Mouse (Mus musculus) urinary bladder, postnatal 14 days (tissue): Measurements from ENCODE around the gene Ywhab.

ENCODE experiments used
- DNase-seq: peaks from one replicate; pipeline ENCODE4 v3.0.0; 2021; ENCODE audit warnings: low spot score

Ywhab gene

DNA sequence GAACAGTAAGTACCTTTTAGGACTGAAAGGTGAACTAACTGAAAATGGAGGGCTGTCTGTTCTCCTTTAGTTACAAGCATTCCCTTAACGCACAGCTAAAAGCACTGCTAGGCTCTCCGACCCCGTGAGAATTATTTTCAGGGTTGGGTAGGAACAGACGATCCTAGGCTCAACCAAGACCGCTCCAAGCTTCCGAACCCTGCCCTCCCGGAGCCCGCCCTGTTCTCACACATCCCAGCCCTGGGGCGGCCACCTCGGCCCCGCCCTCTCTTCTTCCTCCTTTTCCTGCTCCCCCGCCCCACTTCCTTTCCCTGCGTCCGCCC lies at the start of gene Ywhab:
Ywhab (plus strand) TSS at position 307 of the 323 bp plus-strand sequence.
- DNase-seq, result peak; percentile 96

- no peak for DNase-seq
These were observed 48.5 kb upstream of the Ywhab start for GRCm38 (mm10) chr2:163946221-163946620.

GRCm38 (mm10) chr2:163947976-163948375 lies 46.8 kb upstream of the Ywhab start:
- no peak for DNase-seq

DNA sequence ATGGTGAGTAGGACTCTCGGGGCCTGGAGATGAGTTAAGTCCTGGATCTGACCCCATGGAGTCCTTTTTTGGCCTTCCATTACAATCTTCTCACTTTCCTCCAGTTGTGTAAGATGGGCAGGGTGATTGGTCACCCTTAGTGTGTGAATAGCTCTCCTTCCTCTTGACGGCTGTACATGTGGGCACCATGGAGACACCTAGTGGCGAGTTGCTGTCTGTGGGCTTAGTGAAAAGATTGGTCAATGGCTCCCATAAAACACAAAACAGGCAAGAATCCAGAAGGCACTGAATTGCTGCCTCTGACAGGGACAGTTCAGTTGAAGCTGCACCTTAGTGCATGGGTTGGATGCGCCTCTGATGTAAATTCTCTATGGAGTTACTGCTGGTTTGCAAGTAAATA lies 43.0 kb upstream of the Ywhab start:
- DNase-seq, result peak; percentile 53

GRCm38 (mm10) chr2:163953622-163954310 lies 41.0 kb upstream of the Ywhab start:
- no peak for DNase-seq

DNA sequence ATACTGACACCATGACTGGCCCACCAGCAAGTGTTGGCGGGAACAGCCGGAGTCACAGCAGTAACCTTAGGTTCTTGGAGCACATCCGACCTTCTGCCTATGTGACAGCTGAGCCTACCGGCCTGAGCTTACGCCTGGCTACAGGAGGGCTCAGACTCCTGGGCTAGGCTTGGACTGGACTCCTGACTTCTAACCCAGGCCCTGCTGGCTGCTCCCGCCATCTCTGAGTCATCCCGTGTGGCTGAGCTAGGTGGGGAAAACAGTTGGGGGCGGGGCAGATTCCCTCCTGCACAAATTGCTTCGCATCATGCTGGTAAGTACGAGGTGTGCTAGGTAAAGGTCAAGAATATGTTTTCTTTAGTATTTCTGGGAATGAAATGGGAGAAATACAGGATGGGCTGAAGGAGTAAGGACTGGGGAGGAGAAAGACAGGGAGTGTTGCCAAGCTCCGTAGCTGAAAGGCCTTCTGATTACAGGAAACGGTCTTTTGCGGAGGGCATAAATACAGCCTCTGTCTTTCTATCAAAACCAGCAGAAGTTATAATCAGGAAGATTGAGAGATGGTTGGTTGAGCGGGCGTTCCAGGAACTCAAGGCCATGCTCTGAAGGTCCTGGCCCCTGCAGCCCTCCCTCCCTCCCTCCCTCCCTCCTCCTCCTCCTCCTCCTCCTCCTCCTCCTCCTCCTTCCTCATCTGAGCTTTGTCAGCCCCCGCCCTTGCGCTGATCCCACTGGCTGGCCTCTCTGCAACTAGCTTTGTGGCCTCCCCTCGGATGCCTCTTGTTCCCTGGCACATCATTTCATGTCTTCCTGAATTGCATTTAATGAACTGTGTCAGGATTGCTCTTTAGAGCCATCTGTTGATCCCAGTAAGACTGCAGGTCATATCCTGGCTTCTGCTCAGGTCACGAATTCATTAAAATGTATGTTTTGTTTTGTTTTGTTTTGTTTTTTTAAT lies 29.9 kb upstream of the Ywhab start:
- no peak for DNase-seq

DNA sequence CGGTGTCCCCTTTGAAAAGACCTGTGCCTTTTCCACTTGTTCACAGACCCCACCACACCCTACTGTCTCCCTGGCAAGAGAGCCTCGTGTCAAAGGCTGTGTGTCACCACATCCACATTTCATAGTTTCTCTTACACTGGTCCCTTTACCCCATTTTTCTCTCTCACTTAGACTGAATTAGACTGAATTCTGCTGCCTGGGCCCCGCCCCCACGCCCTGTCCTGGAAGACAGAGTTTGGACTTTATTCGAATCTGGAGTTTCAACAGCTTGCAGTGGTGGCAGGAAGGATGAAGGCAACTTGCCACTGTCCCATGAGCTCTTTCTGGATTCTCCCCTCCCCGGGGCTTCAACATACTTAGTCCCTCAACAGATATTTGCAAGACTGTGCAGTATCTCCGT lies 29.1 kb upstream of the Ywhab start:
- DNase-seq, result no peak

GRCm38 (mm10) chr2:163968581-163968980 lies 26.2 kb upstream of the Ywhab start:
- peak; percentile 58 for DNase-seq

DNA sequence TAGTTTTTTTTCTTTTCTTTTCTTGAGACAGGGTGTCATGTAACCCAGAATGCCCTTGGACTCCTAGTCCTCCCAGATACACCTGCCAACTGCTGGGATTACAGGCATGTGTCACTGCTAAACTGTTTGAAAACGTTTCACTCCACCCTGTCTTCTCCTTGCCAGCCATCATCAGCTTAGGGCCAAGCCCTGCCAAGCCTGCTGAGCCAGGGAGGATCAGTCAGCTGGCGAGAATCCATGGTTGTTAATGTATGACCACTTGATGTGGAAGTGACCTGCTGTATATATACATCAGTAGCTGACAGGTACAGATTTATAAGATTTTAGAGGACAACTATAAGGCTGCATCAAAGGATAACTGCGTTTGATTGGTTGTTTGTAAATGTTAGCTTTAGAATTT lies 24.4 kb upstream of the Ywhab start:
- no peak for DNase-seq

GRCm38 (mm10) chr2:163974056-163974455 lies 20.7 kb upstream of the Ywhab start:
- DNase-seq, result no peak

DNA sequence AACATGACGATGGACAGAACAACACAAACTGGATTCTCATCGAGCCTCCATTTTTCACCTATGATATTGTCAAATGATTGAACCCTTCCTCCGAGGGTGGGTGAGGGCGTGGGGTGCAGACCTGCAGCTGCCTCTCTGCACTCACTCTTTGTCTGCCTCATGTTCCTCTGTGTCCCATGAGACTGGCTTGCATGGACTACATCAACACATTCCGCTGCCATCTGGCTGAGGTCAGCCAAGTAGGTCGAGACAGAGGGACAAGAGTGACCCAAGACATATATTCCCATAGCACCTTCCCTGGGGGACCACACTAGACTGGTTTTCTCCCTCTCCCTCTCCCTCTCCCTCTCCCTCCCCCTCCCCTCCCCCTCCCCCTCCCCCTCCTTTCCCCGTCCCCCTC lies 18.3 kb upstream of the Ywhab start:
- DNase-seq, result no peak

GRCm38 (mm10) chr2:163987233-163987632 lies 7.5 kb upstream of the Ywhab start:
- no peak for DNase-seq

GRCm38 (mm10) chr2:163992871-163993270 lies 1.9 kb upstream of the Ywhab start:
- no peak for DNase-seq

DNA sequence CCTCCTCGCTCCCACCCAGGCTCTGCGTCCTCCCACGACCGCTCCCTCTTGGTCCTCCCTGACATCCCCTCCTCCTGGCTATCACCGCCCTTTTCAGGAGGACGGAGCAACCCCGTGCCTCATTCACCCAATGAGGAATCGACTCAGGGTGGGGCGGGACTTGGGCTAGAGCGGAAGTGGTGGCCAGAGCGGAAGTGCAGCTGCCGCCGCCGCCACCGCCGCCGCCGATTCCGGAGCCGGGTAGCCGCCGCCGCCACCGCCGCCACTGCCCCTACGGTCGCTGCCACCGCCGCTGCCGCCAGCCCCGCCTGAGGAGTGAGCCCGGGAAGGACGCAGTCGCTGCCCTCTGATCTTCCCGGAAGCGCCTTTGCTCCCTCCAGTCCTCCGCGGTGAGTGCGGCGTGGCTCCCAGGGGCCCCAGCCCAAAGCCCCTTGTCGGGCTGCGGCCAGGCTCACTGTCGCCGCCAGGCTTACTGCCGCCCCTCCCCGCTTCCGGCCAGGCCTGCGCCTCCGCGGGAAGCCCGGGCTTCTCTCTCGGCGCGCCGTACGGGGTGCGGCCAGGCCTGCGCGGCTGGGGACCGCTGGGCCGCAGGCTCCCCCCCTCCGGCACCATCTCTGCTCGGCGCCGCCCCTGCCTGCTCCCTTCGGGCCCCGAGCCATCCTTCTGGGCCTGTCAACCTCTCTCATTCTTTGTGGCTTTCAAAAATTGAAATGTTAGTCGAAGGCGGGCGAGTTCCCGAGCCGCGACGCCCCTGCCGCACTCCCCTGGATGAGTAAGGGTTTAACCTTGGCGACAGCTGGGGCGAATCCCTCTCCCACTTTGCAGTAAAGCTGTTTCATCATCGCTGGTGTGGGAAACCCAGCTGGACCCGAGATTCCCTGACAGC lies 460 bp downstream of the Ywhab start:
- DNase-seq, result peak; percentile 63

- no peak for DNase-seq
These were observed 1.5 kb downstream of the Ywhab start for GRCm38 (mm10) chr2:163996275-163996674.

GRCm38 (mm10) chr2:163996899-163997298 lies 2.1 kb downstream of the Ywhab start:
- no peak for DNase-seq

DNA sequence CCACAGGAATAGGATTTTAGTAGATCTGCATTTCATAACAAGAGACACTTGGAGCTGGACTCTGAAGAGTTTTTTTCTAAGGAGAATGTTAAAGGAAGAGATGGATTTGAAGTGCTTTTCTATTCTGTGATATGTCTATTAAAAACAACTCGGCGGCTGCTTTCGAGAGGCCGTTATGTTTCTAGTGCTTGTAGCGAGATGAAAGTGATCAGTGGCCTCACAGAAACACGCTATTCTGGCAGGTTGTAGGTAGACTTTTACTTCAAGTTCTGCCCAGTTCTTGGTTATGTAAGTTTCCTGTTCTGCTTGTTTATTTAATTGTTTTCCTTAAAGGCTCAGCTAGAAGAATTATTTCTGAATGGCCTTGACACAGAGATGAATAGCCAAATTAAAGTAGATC lies 4.2 kb downstream of the Ywhab start:
- no peak for DNase-seq

- no peak for DNase-seq
These were observed 7.9 kb downstream of the Ywhab start for GRCm38 (mm10) chr2:164002637-164003036.

- DNase-seq, result no peak
These were observed 9.7 kb downstream of the Ywhab start for GRCm38 (mm10) chr2:164004503-164004902.

DNA sequence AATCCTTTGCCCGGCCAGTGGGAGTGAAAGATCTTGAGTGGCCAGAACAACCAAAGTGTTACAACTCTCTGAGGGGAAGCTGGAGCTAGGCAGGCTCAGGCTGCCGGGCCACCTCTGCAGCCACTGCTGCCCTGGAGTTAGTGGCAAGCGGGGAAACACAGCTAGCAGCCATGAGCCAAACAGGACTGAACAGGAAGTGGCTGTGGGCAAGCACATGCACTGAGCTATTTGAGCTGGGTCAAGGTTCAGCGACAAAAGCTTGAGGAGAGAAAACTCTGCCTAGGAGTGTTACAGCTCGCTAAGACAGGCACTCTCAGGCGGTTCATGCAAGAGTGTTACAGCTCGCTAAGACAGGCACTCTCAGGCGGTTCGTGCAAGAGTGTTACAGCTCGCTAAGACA lies 12.2 kb downstream of the Ywhab start:
- peak; percentile 57 for DNase-seq

GRCm38 (mm10) chr2:164007547-164007946 lies 12.8 kb downstream of the Ywhab start:
- no peak for DNase-seq

DNA sequence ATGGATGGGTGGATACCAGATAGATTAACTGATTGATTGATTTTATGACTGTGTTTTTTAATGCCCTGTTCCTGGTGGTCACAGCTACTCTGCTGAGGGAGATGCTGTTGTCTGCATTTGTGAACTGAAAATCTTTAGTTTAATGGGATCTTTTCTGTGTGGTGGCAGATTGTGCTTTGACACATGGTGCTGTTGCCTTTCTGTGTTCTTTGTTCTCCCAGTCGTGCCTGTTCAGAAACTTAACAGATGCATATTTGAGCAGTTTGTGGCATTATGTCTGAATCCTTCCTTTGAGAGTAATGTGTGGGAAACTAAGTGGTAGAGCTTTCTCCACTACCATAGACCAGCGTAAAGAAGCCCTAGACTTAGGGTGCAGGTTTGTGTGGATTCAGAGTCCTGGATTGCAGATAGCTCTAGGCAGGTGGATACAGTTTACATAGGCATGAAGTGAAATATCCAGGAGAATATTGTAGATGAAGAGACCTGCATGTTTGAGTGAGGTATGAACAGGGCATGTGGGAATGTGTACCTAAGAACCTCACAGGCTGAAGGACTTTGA lies 13.3 kb downstream of the Ywhab start:
- no peak for DNase-seq
